Mouse (Mus musculus) heart, embryonic 14.5 days (tissue): ENCODE data around the gene Rhot2. TPM values are rescaled to one million over a fixed set of nuclear protein-coding genes. Genes with fewer than 3 reads are reported as not detected.

Source experiments
- ATAC-seq: fragments of 200-750 bp; cut with Nextera tagmentation; 2 replicates; pipeline ENCODE4 v1.8.0; 2017; ENCODE audit warnings: low read depth, moderate TSS enrichment; ENCODE audit not compliant: insufficient number of reproducible peaks, insufficient read depth, low FRiP score
- H3K27ac ChIP-seq, 2 experiments: fragments of 200-500 bp in 1 of 2; fragments of 300-500 bp in 1 of 2; sonication (generic) in 1 of 2; replicated peaks in 1 of 2; 2 replicates each; pipeline ENCODE4 v1.5.1; 2012 to 2014; ENCODE audit warnings: low read depth in 2 of 2, low read length in 2 of 2, control low read depth in 1 of 2, mild to moderate bottlenecking in 1 of 2, mixed read lengths in 1 of 2; ENCODE audit not compliant: control insufficient read depth in 1 of 2, insufficient read depth in 1 of 2
- H3K27me3 ChIP-seq: fragments of 300-500 bp; sonication (generic); 2 replicates; pipeline ENCODE4 v1.6.1; 2014; ENCODE audit warnings: mild to moderate bottlenecking, low read length, control low read depth; ENCODE audit not compliant: control insufficient read depth, insufficient read depth
- H3K36me3 ChIP-seq: fragments of 300-500 bp; sonication (generic); 2 replicates; pipeline ENCODE4 v1.6.1; 2014; ENCODE audit warnings: mild to moderate bottlenecking, control low read depth, low read length, mixed read lengths; ENCODE audit not compliant: control insufficient read depth, insufficient read depth
- H3K4me1 ChIP-seq, 2 experiments: fragments of 200-500 bp in 1 of 2; fragments of 300-500 bp in 1 of 2; sonication (generic) in 1 of 2; 2 replicates each; pipeline ENCODE4 v1.6.1; 2012 to 2014; ENCODE audit warnings: low read length in 2 of 2, control low read depth in 1 of 2, mixed read lengths in 1 of 2; ENCODE audit not compliant: control insufficient read depth in 2 of 2, insufficient read depth in 2 of 2
- H3K4me2 ChIP-seq: fragments of 300-500 bp; sonication (generic); 2 replicates; pipeline ENCODE4 v1.6.1; 2014; ENCODE audit warnings: mild to moderate bottlenecking, low read length
- H3K4me3 ChIP-seq, 2 experiments: fragments of 200-500 bp in 1 of 2; fragments of 300-500 bp in 1 of 2; sonication (generic) in 1 of 2; 2 replicates each; pipeline ENCODE4 v1.5.1; 2012 to 2014; ENCODE audit warnings: low read length in 2 of 2, mild to moderate bottlenecking in 2 of 2, control low read depth in 1 of 2, low read depth in 1 of 2, moderate library complexity in 1 of 2; ENCODE audit not compliant: control insufficient read depth in 1 of 2, insufficient read depth in 1 of 2
- H3K9ac ChIP-seq: fragments of 300-500 bp; sonication (generic); 2 replicates; pipeline ENCODE4 v1.6.1; 2014; ENCODE audit warnings: mild to moderate bottlenecking, low read length
- H3K9me3 ChIP-seq: fragments of 300-500 bp; sonication (generic); 2 replicates; pipeline ENCODE4 v1.6.1; 2016; ENCODE audit warnings: low read length, control low read depth; ENCODE audit not compliant: control insufficient read depth
- WGBS: fragments of 180-500 bp; shearing (Covaris S2); extraction: QIAGEN DNeasy Blood & Tissue Kit; methylation state at CpG from one replicate; pipeline ENCODE4 v1.1.7; 2014; 5-methylcytosine and 5-hydroxymethylcytosine counted together
- polyA plus RNA-seq: library from polyadenylated mRNA; unstranded; fragments of >200 nt; fragmentation: Nextera tagmentation; extraction: Ambion mirVana; gene quantifications from 2 replicates; pipeline ENCODE4 v1.2.1, GENCODE M21; 2014

Rhot2 gene
- polyA plus RNA-seq, 1 experiment from 2014 or later = 12.7 TPM

GRCm38 (mm10) chr17:25867836-25868600 is 23.4 kb upstream of the Rhot2 start:
- H3K4me3 ChIP-seq = peak overlapping the region; percentile 84 to 92
- H3K27me3 ChIP-seq = no peaks in the 10 kb centered on the region
- H3K4me2 ChIP-seq = peak overlapping the region; percentile 86
- under 1% methylated on average over 41 of the region's 42 CpGs for WGBS
- peak overlapping the region; percentile 93 for H3K9ac ChIP-seq
- no peaks in the 10 kb centered on the region for H3K9me3 ChIP-seq
- peaks cover 7 to 21% of the 10 kb centered on the region in 2 experiments; a peak in 3 of 4 replicates for H3K4me1 ChIP-seq
- peak overlapping the region; percentile 73 to 97 for H3K27ac ChIP-seq
- ATAC-seq = peak; percentile 31
- H3K36me3 ChIP-seq = peaks cover 29% of the 10 kb centered on the region

GRCm38 (mm10) chr17:25867509-25867835 is 22.8 kb upstream of the Rhot2 start:
- peaks cover 33% of the 10 kb centered on the region for H3K36me3 ChIP-seq
- H3K4me2 ChIP-seq = peak overlapping the region; percentile 86
- no peaks in the 10 kb centered on the region for H3K9me3 ChIP-seq
- H3K27ac ChIP-seq = peak overlapping the region; percentile 73 to 97
- peak overlapping the region; percentile 84 to 92 for H3K4me3 ChIP-seq
- peak overlapping the region; percentile 93 for H3K9ac ChIP-seq
- 12% methylated on average over 7 of the region's 7 CpGs for WGBS
- no peak for ATAC-seq
- peaks cover 7 to 21% of the 10 kb centered on the region in 2 experiments; a peak in 3 of 4 replicates for H3K4me1 ChIP-seq
- no peaks in the 10 kb centered on the region for H3K27me3 ChIP-seq

- peaks cover 36% of the 10 kb centered on the region for H3K36me3 ChIP-seq
- H3K4me1 ChIP-seq = peaks cover 7 to 30% of the 10 kb centered on the region in 2 experiments; a peak in 3 of 4 replicates
- 0 out of 2 replicates have a peak overlapping the region, but pooled peaks have one; percentile 1 for H3K4me2 ChIP-seq
- ATAC-seq = no peak
- H3K9ac ChIP-seq = no peak overlapping the region
- H3K4me3 ChIP-seq = no peak overlapping the region
- H3K27me3 ChIP-seq = no peaks in the 10 kb centered on the region
- no peak overlapping the region for H3K27ac ChIP-seq
- WGBS = 93% methylated on average over 3 of the region's 3 CpGs
- H3K9me3 ChIP-seq = no peaks in the 10 kb centered on the region
Measured at GRCm38 (mm10) chr17:25866172-25866571, 21.5 kb upstream of the Rhot2 start.

- Histone ChIP-seq H3K9ac (no peak overlapping the region), H3K4me2 (no peak overlapping the region), H3K27me3 (no peaks in the 10 kb centered on the region), H3K36me3 (peaks cover 36% of the 10 kb centered on the region), H3K9me3 (no peaks in the 10 kb centered on the region), H3K27ac (no peak overlapping the region), H3K4me1 (peaks cover 12 to 37% of the 10 kb centered on the region in 2 experiments), H3K4me3 (no peak overlapping the region)
- 86% methylated on average over 11 of the region's 11 CpGs for WGBS
- no peak for ATAC-seq
Measured at GRCm38 (mm10) chr17:25865288-25865687, 20.6 kb upstream of the Rhot2 start.

- no peak overlapping the region for H3K9ac ChIP-seq
- H3K36me3 ChIP-seq = peaks cover 36% of the 10 kb centered on the region
- WGBS = 90% methylated on average over 14 of the region's 14 CpGs
- ATAC-seq = no peak
- no peak overlapping the region for H3K27ac ChIP-seq
- H3K4me2 ChIP-seq = no peak overlapping the region
- no peaks in the 10 kb centered on the region for H3K27me3 ChIP-seq
- no peak overlapping the region for H3K4me3 ChIP-seq
- H3K9me3 ChIP-seq = no peaks in the 10 kb centered on the region
- peaks cover 12 to 37% of the 10 kb centered on the region in 2 experiments for H3K4me1 ChIP-seq
Measured at GRCm38 (mm10) chr17:25864311-25864710, 19.7 kb upstream of the Rhot2 start.

GRCm38 (mm10) chr17:25863681-25864080 is 19.0 kb upstream of the Rhot2 start:
- no peak overlapping the region for H3K4me3 ChIP-seq
- H3K27me3 ChIP-seq = no peaks in the 10 kb centered on the region
- no peak overlapping the region for H3K27ac ChIP-seq
- no peaks in the 10 kb centered on the region for H3K9me3 ChIP-seq
- no peak overlapping the region for H3K9ac ChIP-seq
- no peak for ATAC-seq
- H3K36me3 ChIP-seq = peaks cover 36% of the 10 kb centered on the region
- 90% methylated on average over 6 of the region's 6 CpGs for WGBS
- H3K4me2 ChIP-seq = no peak overlapping the region
- peaks cover 9 to 32% of the 10 kb centered on the region in 2 experiments for H3K4me1 ChIP-seq

- Histone ChIP-seq H3K36me3 (peaks cover 36% of the 10 kb centered on the region), H3K27ac (peak overlapping the region; percentile 20 to 80; a peak in 2 of 4 replicates), H3K4me1 (peaks cover 7 to 24% of the 10 kb centered on the region in 2 experiments; a peak in 3 of 4 replicates), H3K9me3 (no peaks in the 10 kb centered on the region), H3K9ac (peak overlapping the region; percentile 83), H3K4me2 (peak overlapping the region; percentile 95), H3K4me3 (peak overlapping the region; percentile 50 to 67), H3K27me3 (no peaks in the 10 kb centered on the region)
- WGBS = 15% methylated on average over 6 of the region's 6 CpGs
- ATAC-seq = no peak
Measured at GRCm38 (mm10) chr17:25861704-25862612, 17.3 kb upstream of the Rhot2 start.
